Mouse (Mus musculus) hindbrain, embryonic 16.5 days (tissue): ENCODE measurements at regions not wholly inside any gene's neighbourhood (a gene's known extent, or its start where the extent isn't known, plus 50 kb on each side); places are given as distances from the start of the nearest gene placed in this dataset.
A peak's percentile ranks its signal among the peaks of the same experiment; 100 is the strongest.

Source experiments
- ATAC-seq: fragments of 200-750 bp; cut with Nextera tagmentation; 2 replicates; pipeline ENCODE4 v1.8.0; 2017; ENCODE audit warnings: moderate TSS enrichment, moderate library complexity
- H3K27ac ChIP-seq: fragments of 300-500 bp; sonication (generic); 2 replicates; pipeline ENCODE4 v1.5.1; 2014; ENCODE audit warnings: low read depth, mild to moderate bottlenecking, control low read depth, low read length, moderate library complexity
- H3K27me3 ChIP-seq: fragments of 300-500 bp; sonication (generic); replicated peaks from 2 replicates; pipeline ENCODE4 v1.6.1; 2014; ENCODE audit warnings: low read length; ENCODE audit not compliant: control insufficient read depth, insufficient read depth
- H3K36me3 ChIP-seq: fragments of 300-500 bp; sonication (generic); 2 replicates; pipeline ENCODE4 v1.6.1; 2014; ENCODE audit warnings: mild to moderate bottlenecking, low read length, moderate library complexity, mixed read lengths; ENCODE audit not compliant: control insufficient read depth, insufficient read depth
- H3K4me1 ChIP-seq: fragments of 300-500 bp; sonication (generic); 2 replicates; pipeline ENCODE4 v1.6.1; 2014; ENCODE audit warnings: low read depth, low read length; ENCODE audit not compliant: control insufficient read depth, insufficient read depth
- H3K4me2 ChIP-seq: fragments of 300-500 bp; sonication (generic); 2 replicates; pipeline ENCODE4 v1.6.1; 2014; ENCODE audit warnings: mild to moderate bottlenecking, low read length, control low read depth, moderate library complexity
- H3K4me3 ChIP-seq: fragments of 300-500 bp; sonication (generic); 2 replicates; pipeline ENCODE4 v1.5.1; 2014; ENCODE audit warnings: mild to moderate bottlenecking, low read length, control low read depth, moderate library complexity
- H3K9ac ChIP-seq: fragments of 300-500 bp; sonication (generic); 2 replicates; pipeline ENCODE4 v1.6.1; 2014; ENCODE audit warnings: low read depth, mild to moderate bottlenecking, control low read depth, low read length, moderate library complexity
- H3K9me3 ChIP-seq: fragments of 300-500 bp; sonication (generic); 2 replicates; pipeline ENCODE4 v1.6.1; 2014; ENCODE audit warnings: mild to moderate bottlenecking, low read length, moderate library complexity; ENCODE audit not compliant: control insufficient read depth
- WGBS: fragments of 180-500 bp; shearing (Covaris S2); extraction: QIAGEN DNeasy Blood & Tissue Kit; methylation state at CpG from one replicate; pipeline ENCODE4 v1.1.7; 2014; 5-methylcytosine and 5-hydroxymethylcytosine counted together

GRCm38 (mm10) chr7:116596914-116597313, 92.7 kb downstream of the Nucb2 start:
- Histone ChIP-seq H3K9ac (no peak overlapping the region), H3K27me3 (no peaks in the 10 kb centered on the region), H3K4me3 (no peak overlapping the region), H3K9me3 (peaks cover 4% of the 10 kb centered on the region), H3K4me1 (no peaks in the 10 kb centered on the region), H3K27ac (no peak overlapping the region), H3K4me2 (no peak overlapping the region), H3K36me3 (no peaks in the 10 kb centered on the region)
- ATAC-seq = no peak

- Histone ChIP-seq H3K4me2 (no peak overlapping the region), H3K9me3 (peaks cover 4% of the 10 kb centered on the region), H3K36me3 (no peaks in the 10 kb centered on the region), H3K4me3 (no peak overlapping the region), H3K4me1 (no peaks in the 10 kb centered on the region), H3K27ac (no peak overlapping the region), H3K27me3 (no peaks in the 10 kb centered on the region), H3K9ac (no peak overlapping the region)
- no peak for ATAC-seq
- whole genome bisulfite sequencing = 81% methylated on average over 3 of the region's 3 CpGs
These were observed 96.2 kb downstream of the Nucb2 start for GRCm38 (mm10) chr7:116600340-116600739.

GRCm38 (mm10) chr7:116603167-116603839, 99.1 kb downstream of the Nucb2 start:
- WGBS = 93% methylated on average over 6 of the region's 6 CpGs
- peaks cover 2% of the 10 kb centered on the region; the same call in 1 of the 2 replicates for H3K4me1 ChIP-seq
- peaks cover 4% of the 10 kb centered on the region for H3K9me3 ChIP-seq
- H3K9ac ChIP-seq = no peak overlapping the region
- H3K36me3 ChIP-seq = no peaks in the 10 kb centered on the region
- no peaks in the 10 kb centered on the region for H3K27me3 ChIP-seq
- no peak overlapping the region for H3K27ac ChIP-seq
- H3K4me3 ChIP-seq = no peak overlapping the region
- no peak for ATAC-seq
- H3K4me2 ChIP-seq = no peak overlapping the region

- Histone ChIP-seq H3K9ac (no peak overlapping the region), H3K9me3 (peaks cover 4% of the 10 kb centered on the region), H3K4me1 (peaks cover 2% of the 10 kb centered on the region; the same call in 1 of the 2 replicates), H3K4me2 (no peak overlapping the region), H3K36me3 (no peaks in the 10 kb centered on the region), H3K27ac (no peak overlapping the region), H3K27me3 (no peaks in the 10 kb centered on the region), H3K4me3 (no peak overlapping the region)
- WGBS = 80% methylated on average over 3 of the region's 3 CpGs
- ATAC-seq = no peak
These were observed 99.6 kb downstream of the Nucb2 start for GRCm38 (mm10) chr7:116603840-116604194.

GRCm38 (mm10) chr7:116606255-116606654, 102.1 kb downstream of the Nucb2 start:
- Histone ChIP-seq H3K4me1 (peaks cover 2% of the 10 kb centered on the region; the same call in 1 of the 2 replicates), H3K9me3 (no peaks in the 10 kb centered on the region), H3K27ac (no peak overlapping the region), H3K4me2 (no peak overlapping the region), H3K36me3 (no peaks in the 10 kb centered on the region), H3K27me3 (no peaks in the 10 kb centered on the region; the same call in 1 of the 2 replicates), H3K9ac (no peak overlapping the region), H3K4me3 (no peak overlapping the region)
- 55% methylated on average over 6 of the region's 6 CpGs for WGBS
- no peak for ATAC-seq

GRCm38 (mm10) chr7:116606751-116607483, 102.7 kb downstream of the Nucb2 start:
- H3K4me2 ChIP-seq = no peak overlapping the region
- 58% methylated on average over 6 of the region's 6 CpGs for WGBS
- H3K4me1 ChIP-seq = peaks cover 2% of the 10 kb centered on the region; the same call in 1 of the 2 replicates
- H3K27ac ChIP-seq = no peak overlapping the region
- no peaks in the 10 kb centered on the region for H3K36me3 ChIP-seq
- H3K9me3 ChIP-seq = no peaks in the 10 kb centered on the region
- H3K9ac ChIP-seq = no peak overlapping the region
- no peak overlapping the region for H3K4me3 ChIP-seq
- H3K27me3 ChIP-seq = no peaks in the 10 kb centered on the region; the same call in 1 of the 2 replicates
- no peak for ATAC-seq

- no peak for ATAC-seq
- Histone ChIP-seq H3K9ac (peak overlapping the region; percentile 14), H3K27ac (no peak overlapping the region), H3K4me3 (peak overlapping the region; percentile 30), H3K4me1 (peaks cover 2% of the 10 kb centered on the region; the same call in 1 of the 2 replicates), H3K9me3 (no peaks in the 10 kb centered on the region), H3K27me3 (no peaks in the 10 kb centered on the region; the same call in 1 of the 2 replicates), H3K4me2 (peak overlapping the region; percentile 71), H3K36me3 (no peaks in the 10 kb centered on the region)
- WGBS = 8% methylated on average over 15 of the region's 15 CpGs
These were observed 103.6 kb downstream of the Nucb2 start for GRCm38 (mm10) chr7:116607628-116608225.

GRCm38 (mm10) chr7:116608350-116609085, 104.3 kb downstream of the Nucb2 start:
- Histone ChIP-seq H3K4me2 (peak overlapping the region; percentile 71), H3K27ac (no peak overlapping the region), H3K4me3 (peak overlapping the region; percentile 30), H3K4me1 (peaks cover 2% of the 10 kb centered on the region; the same call in 1 of the 2 replicates), H3K27me3 (no peaks in the 10 kb centered on the region; the same call in 1 of the 2 replicates), H3K9me3 (no peaks in the 10 kb centered on the region), H3K9ac (peak overlapping the region; percentile 14), H3K36me3 (no peaks in the 10 kb centered on the region)
- 0 out of 2 replicates have a peak, but pooled peaks have one; percentile 43 for ATAC-seq
- WGBS = 24% methylated on average over 15 of the region's 15 CpGs
